ENCODE assay signal across 28 mouse cellular contexts in genomic region chr10:95647128-95647527, GRCm38 (mm10). TPM values are rescaled to one million over a fixed set of nuclear protein-coding genes. Genes with fewer than 3 reads are reported as not detected.
"Had no signal": no experiment of that assay in that cellular context is flagged by ENCODE, and none has a peak within 500 bp of the region (broad histone marks: within the 10 kb centered on the region; RNA-seq: fewer than 3 reads in every experiment).

No protein-coding gene starts in this region.

- H3K9me3 ChIP-seq: liver, embryonic 12.5 days; liver, embryonic 15.5 days; lung, embryonic 15.5 days; stomach, embryonic 15.5 days had no signal

- H3K4me1 ChIP-seq: limb, embryonic 13.5 days; stomach, embryonic 15.5 days had no signal

- H3K36me3 ChIP-seq: limb, embryonic 13.5 days; liver, embryonic 12.5 days; liver, embryonic 15.5 days; lung, embryonic 15.5 days; stomach, embryonic 15.5 days had no signal

- ATAC-seq: liver, embryonic 12.5 days had no signal

- H3K27ac ChIP-seq: kidney, postnatal 0 days; left cerebral cortex, adult 2 months; limb, embryonic 13.5 days; liver, embryonic 12.5 days; liver, embryonic 15.5 days; lung, embryonic 15.5 days; stomach, embryonic 15.5 days had no signal

- H3K27me3 ChIP-seq: limb, embryonic 13.5 days; liver, embryonic 12.5 days; liver, embryonic 15.5 days; lung, embryonic 15.5 days; stomach, embryonic 15.5 days had no signal

- H3K4me2 ChIP-seq: limb, embryonic 13.5 days; liver, embryonic 12.5 days; liver, embryonic 15.5 days; lung, embryonic 15.5 days; midbrain, embryonic 11.5 days; stomach, embryonic 15.5 days had no signal

- DNase-seq: layer of hippocampus, postnatal 36 days; left cerebral cortex, postnatal 4 days; liver; lung, adult 18-20 months; lung, postnatal 10 days; lung, postnatal 4 days; midbrain, embryonic 14.5 days; retina, postnatal 1 day; right cerebral cortex, postnatal 25 days; spleen, adult 18-20 months; thymus, postnatal 36 days had no signal

- H3K4me3 ChIP-seq: left cerebral cortex, adult 2 months; limb, embryonic 13.5 days; liver, embryonic 12.5 days; liver, embryonic 15.5 days; lung, embryonic 15.5 days; megakaryocyte, embryonic 14.5 days; stomach, embryonic 15.5 days had no signal

- H3K9ac ChIP-seq: limb, embryonic 13.5 days; liver, embryonic 12.5 days; liver, embryonic 15.5 days; lung, embryonic 15.5 days; stomach, embryonic 15.5 days had no signal

RNA-seq across cellular contexts. Expression of gene Anapc15-ps, which starts 26.1 kb away (rescaled TPM):
- total RNA-seq: layer of hippocampus, adult 8-10 months; layer of hippocampus, postnatal 10 days; layer of hippocampus, postnatal 36 days; left cerebral cortex, adult 2 months; left cerebral cortex, postnatal 14 days; left cerebral cortex, postnatal 4 days; midbrain, postnatal 0 days had no signal
- polyA plus RNA-seq: kidney, embryonic 14.5 days; kidney, postnatal 0 days; liver, embryonic 12.5 days; liver, embryonic 15.5 days; midbrain, embryonic 11.5 days; midbrain, embryonic 14.5 days; midbrain, postnatal 0 days; neural tube, embryonic 11.5 days; neural tube, embryonic 14.5 days; thymus, postnatal 0 days had no signal
